Comparison of ENCODE assay signal across 9 mouse cellular contexts in genomic region chr9:107246170-107246569, GRCm38 (mm10). TPM values are rescaled to one million over a fixed set of nuclear protein-coding genes. Genes with fewer than 3 reads are reported as not detected.
DNase-seq lines count a peak whose midpoint lies in the region; ATAC-seq and TF ChIP-seq lines count a peak whose summit lies in the region.
"Had no signal": no experiment of that assay in that cellular context is flagged by ENCODE, and none has a peak within 500 bp of the region (broad histone marks: within the 10 kb centered on the region; RNA-seq: fewer than 3 reads in every experiment).

No protein-coding gene starts in this region.

- ATAC-seq in lung, embryonic 14.5 days (ENCODE audit: insufficient read depth), result no peak
- ATAC-seq in forebrain, embryonic 16.5 days, result no peak

- no peaks in the 10 kb centered on the region for H3K4me1 ChIP-seq in lung, embryonic 14.5 days (ENCODE audit: insufficient read depth)
- peaks cover 17% of the 10 kb centered on the region for H3K4me1 ChIP-seq in olfactory bulb, adult 2 months (ENCODE audit: control insufficient read depth, insufficient read depth, low read length)
- peaks cover 4% of the 10 kb centered on the region for H3K4me1 ChIP-seq in forebrain, embryonic 16.5 days (replicated peaks; ENCODE audit: control insufficient read depth, insufficient read depth, low read length)
- H3K4me1 ChIP-seq: limb, embryonic 15.5 days had no signal

- WGBS in lung, embryonic 14.5 days, result 50% methylated on average over 4 of the region's 4 CpGs
- WGBS in olfactory bulb, adult 2 months, result 73% methylated on average over 4 of the region's 4 CpGs
- WGBS in forebrain, embryonic 16.5 days, result 72% methylated on average over 4 of the region's 4 CpGs

- no peak overlapping the region for H3K9ac ChIP-seq in lung, embryonic 14.5 days
- no peak overlapping the region for H3K9ac ChIP-seq in forebrain, embryonic 16.5 days (replicated peaks; ENCODE audit: low read depth, low read length)
- H3K9ac ChIP-seq: limb, embryonic 15.5 days had no signal

- no peak overlapping the region for H3K4me2 ChIP-seq in lung, embryonic 14.5 days
- H3K4me2 ChIP-seq in forebrain, embryonic 16.5 days (ENCODE audit: low read length), result no peak overlapping the region
- H3K4me2 ChIP-seq: limb, embryonic 15.5 days had no signal

- no peaks in the 10 kb centered on the region for H3K36me3 ChIP-seq in lung, embryonic 14.5 days (ENCODE audit: insufficient read depth)
- H3K36me3 ChIP-seq in forebrain, embryonic 16.5 days (ENCODE audit: control insufficient read depth, insufficient read depth), result no peaks in the 10 kb centered on the region
- H3K36me3 ChIP-seq: limb, embryonic 15.5 days had no signal

- no peaks in the 10 kb centered on the region for H3K9me3 ChIP-seq in lung, embryonic 14.5 days (ENCODE audit: low read depth, low read length)
- H3K9me3 ChIP-seq in forebrain, embryonic 16.5 days (ENCODE audit: control insufficient read depth, low read length), result no peaks in the 10 kb centered on the region
- H3K9me3 ChIP-seq: limb, embryonic 15.5 days had no signal

- TF ChIP-seq POLR2A in brain, embryonic 14.5 days (IDR thresholded peaks at IDR 0.05; ENCODE audit: borderline replicate concordance, extremely low read depth, insufficient read depth, insufficient read length, poor library complexity, severe bottlenecking), result no peak
- TF ChIP-seq POLR2A in olfactory bulb, adult 2 months (IDR thresholded peaks at IDR 0.05; ENCODE audit: insufficient read depth, low read depth, low read length), result no peak

- no peaks in the 10 kb centered on the region for H3K27me3 ChIP-seq in lung, embryonic 14.5 days (ENCODE audit: insufficient read depth, low read length)
- no peaks in the 10 kb centered on the region for H3K27me3 ChIP-seq in forebrain, embryonic 16.5 days (replicated peaks; ENCODE audit: control insufficient read depth, insufficient read depth, low read length)
- H3K27me3 ChIP-seq: limb, embryonic 15.5 days had no signal

- DNase-seq in cerebellum, postnatal 10 days, result peak; percentile 43 to 45
- no peak for DNase-seq in cerebellum, adult 9-11 months
- DNase-seq in lung, embryonic 14.5 days, result peak; percentile 42
- no peak for DNase-seq in lung, postnatal 25 days (ENCODE audit: low spot score)
- DNase-seq in brain, embryonic 14.5 days (ENCODE audit: low read depth), result no peak
- DNase-seq in frontal cortex, postnatal 10 days (ENCODE audit: low spot score in 2 of 2), result no peak

- no peak overlapping the region for H3K27ac ChIP-seq in lung, embryonic 14.5 days (ENCODE audit: low read depth)
- 0 out of 2 replicates have a peak overlapping the region, but pooled peaks have one; percentile 64 for H3K27ac ChIP-seq in olfactory bulb, adult 2 months (ENCODE audit: insufficient read depth, low read depth, low read length)
- H3K27ac ChIP-seq in forebrain, embryonic 16.5 days (ENCODE audit: low read length), result no peak overlapping the region
- H3K27ac ChIP-seq: limb, embryonic 15.5 days had no signal

- TF ChIP-seq CTCF in lung, embryonic 14.5 days (IDR thresholded peaks at IDR 0.05; ENCODE audit: low read depth), result peak; percentile 44
- TF ChIP-seq CTCF in brain, embryonic 14.5 days (IDR thresholded peaks at IDR 0.05; ENCODE audit: borderline replicate concordance, extremely low read depth, insufficient read depth, insufficient read length), result peak; percentile 5; the same call in 1 of the 2 replicates
- TF ChIP-seq CTCF in olfactory bulb, adult 2 months (IDR thresholded peaks at IDR 0.05; ENCODE audit: insufficient read depth, low read depth, low read length), result no peak

- no peak overlapping the region for H3K4me3 ChIP-seq in lung, embryonic 14.5 days (ENCODE audit: low read depth, low read length)
- no peak overlapping the region for H3K4me3 ChIP-seq in olfactory bulb, adult 2 months (ENCODE audit: insufficient read depth, low read depth, low read length)
- H3K4me3 ChIP-seq in forebrain, embryonic 16.5 days (replicated peaks; ENCODE audit: low read length), result no peak overlapping the region
- H3K4me3 ChIP-seq: limb, embryonic 15.5 days had no signal

RNA-seq across cellular contexts. Expression of gene Dock3, which starts 14.5 kb away (rescaled TPM):
- polyA plus RNA-seq in lung, embryonic 14.5 days (2014; fragmentation: Nextera tagmentation; extraction: Ambion mirVana), result 0.23 and 0.25 TPM in 2 replicates
- 55.7 and 78.6 TPM in 2 replicates for polyA plus RNA-seq in brain, embryonic 14.5 days (2012; rRNA removed)
- polyA plus RNA-seq in olfactory bulb, adult 2 months (2012; ENCODE audit: insufficient read depth, insufficient read length, low replicate concordance, missing spikeins), result 452 TPM in 1 of 2 replicates, not detected in the other
- 23.2 and 23.6 TPM in 2 replicates for polyA plus RNA-seq in forebrain, embryonic 16.5 days (2015; fragmentation: Nextera tagmentation; extraction: Ambion mirVana)

RNA-seq across cellular contexts. Expression of gene Mapkapk3, which starts 43.5 kb away (rescaled TPM):
- polyA plus RNA-seq in lung, embryonic 14.5 days (2014; fragmentation: Nextera tagmentation; extraction: Ambion mirVana), result 7.8 and 8.3 TPM in 2 replicates
- polyA plus RNA-seq in brain, embryonic 14.5 days (2012; rRNA removed), result 2.6 and 3.3 TPM in 2 replicates
- polyA plus RNA-seq in olfactory bulb, adult 2 months (2012; ENCODE audit: insufficient read depth, insufficient read length, low replicate concordance, missing spikeins), result not detected in 2 replicates
- 1.4 and 1.7 TPM in 2 replicates for polyA plus RNA-seq in forebrain, embryonic 16.5 days (2015; fragmentation: Nextera tagmentation; extraction: Ambion mirVana)

RNA-seq across cellular contexts. Expression of gene Cish, which starts 49.7 kb away (rescaled TPM):
- polyA plus RNA-seq in lung, embryonic 14.5 days (2014; fragmentation: Nextera tagmentation; extraction: Ambion mirVana), result 8.5 and 9.2 TPM in 2 replicates
- polyA plus RNA-seq in brain, embryonic 14.5 days (2012; rRNA removed), result 8.7 and 9.2 TPM in 2 replicates
- polyA plus RNA-seq in olfactory bulb, adult 2 months (2012; ENCODE audit: insufficient read depth, insufficient read length, low replicate concordance, missing spikeins), result not detected in 2 replicates
- 9.2 and 11.1 TPM in 2 replicates for polyA plus RNA-seq in forebrain, embryonic 16.5 days (2015; fragmentation: Nextera tagmentation; extraction: Ambion mirVana)

Comparison
In these comparisons a context has a peak if more than half of its experiments do, and no peak if none do; other contexts are left out.
1. DNase-seq: peak in cerebellum, postnatal 10 days (2 of 2) and lung, embryonic 14.5 days (single experiment); none in cerebellum, adult 9-11 months (single experiment), lung, postnatal 25 days (single experiment), brain, embryonic 14.5 days (single experiment) and frontal cortex, postnatal 10 days (0 of 2).
2. RNA of gene Dock3, which starts 14.5 kb away (polyA plus RNA-seq): 452 TPM in olfactory bulb, adult 2 months, 55.7 to 78.6 TPM in brain, embryonic 14.5 days and 23.2 to 23.6 TPM in forebrain, embryonic 16.5 days; 0.23 to 0.25 TPM in lung, embryonic 14.5 days; every median in the first group is over 10 times any median in the second.